Mouse (Mus musculus) 416B (cell line): ENCODE measurements at regions not wholly inside any gene's neighbourhood (a gene's known extent, or its start where the extent isn't known, plus 50 kb on each side); places are given as distances from the start of the nearest gene placed in this dataset.

Experiments used
- DNase-seq: peaks from one replicate; pipeline ENCODE4 v3.0.0; 2011; ENCODE audit warnings: low read depth

- DNase-seq: no peak
These were observed 299.5 kb downstream of the Tmem182 start for GRCm38 (mm10) chr1:41104869-41105268.

GRCm38 (mm10) chr1:41121636-41122175 is 316.3 kb downstream of the Tmem182 start:
- no peak for DNase-seq

- no peak for DNase-seq
These were observed 326.0 kb downstream of the Tmem182 start for GRCm38 (mm10) chr1:41131410-41131809.

- no peak for DNase-seq
These were observed 327.7 kb downstream of the Tmem182 start for GRCm38 (mm10) chr1:41133143-41133542.

- no peak for DNase-seq
These were observed 328.5 kb downstream of the Tmem182 start for GRCm38 (mm10) chr1:41133946-41134345.

GRCm38 (mm10) chr1:41139725-41140124 is 334.3 kb downstream of the Tmem182 start:
- no peak for DNase-seq

GRCm38 (mm10) chr1:41140542-41140941 is 335.1 kb downstream of the Tmem182 start:
- DNase-seq: no peak

GRCm38 (mm10) chr1:41141992-41142391 is 336.6 kb downstream of the Tmem182 start:
- no peak for DNase-seq

GRCm38 (mm10) chr1:41152516-41152915 is 347.1 kb downstream of the Tmem182 start:
- peak; percentile 6 for DNase-seq

GRCm38 (mm10) chr1:41153174-41153999 is 348.0 kb downstream of the Tmem182 start:
- DNase-seq: no peak

- peak; percentile 1 for DNase-seq
These were observed 348.8 kb downstream of the Tmem182 start for GRCm38 (mm10) chr1:41154198-41154597.

- no peak for DNase-seq
These were observed 351.5 kb downstream of the Tmem182 start for GRCm38 (mm10) chr1:41156946-41157345.

- DNase-seq: no peak
These were observed 352.5 kb downstream of the Tmem182 start for GRCm38 (mm10) chr1:41157651-41158513.

- DNase-seq: no peak
These were observed 360.7 kb downstream of the Tmem182 start for GRCm38 (mm10) chr1:41165878-41166786.

- DNase-seq: no peak
These were observed 361.5 kb downstream of the Tmem182 start for GRCm38 (mm10) chr1:41166787-41167420.

GRCm38 (mm10) chr1:41186991-41187390 is 381.6 kb downstream of the Tmem182 start:
- DNase-seq: no peak

- DNase-seq: no peak
These were observed 407.5 kb downstream of the Tmem182 start for GRCm38 (mm10) chr1:41212876-41213275.

GRCm38 (mm10) chr1:41225851-41226250 is 420.4 kb downstream of the Tmem182 start:
- DNase-seq: no peak

GRCm38 (mm10) chr1:41235335-41235734 is 429.9 kb downstream of the Tmem182 start:
- no peak for DNase-seq

GRCm38 (mm10) chr1:41243000-41243399 is 437.6 kb downstream of the Tmem182 start:
- no peak for DNase-seq

GRCm38 (mm10) chr1:41244627-41245026 is 439.2 kb downstream of the Tmem182 start:
- no peak for DNase-seq
